ENCODE assay signal across 11 mouse cellular contexts in the genomic region with DNA sequence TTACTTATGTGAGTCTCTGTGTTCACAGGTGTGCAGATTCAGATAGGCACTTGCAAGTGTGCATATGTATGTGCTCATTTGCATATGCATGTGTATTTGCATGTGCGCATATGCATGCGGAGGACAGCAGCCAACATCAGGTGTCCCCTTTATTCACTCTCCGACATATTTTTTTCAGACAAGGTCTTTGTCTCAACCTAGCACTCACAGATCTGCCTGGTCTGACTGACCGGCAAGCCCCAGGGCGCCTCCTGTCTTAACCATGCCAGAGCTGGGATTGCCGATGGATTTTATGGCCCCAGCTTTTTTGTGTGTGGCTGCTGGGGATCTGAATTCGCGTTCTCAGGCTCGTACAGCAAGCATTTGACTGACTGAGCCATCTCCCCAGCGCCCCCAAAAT. TPM values are rescaled to one million over a fixed set of nuclear protein-coding genes. Genes with fewer than 3 reads are reported as not detected.
DNase-seq lines count a peak whose midpoint lies in the region; ATAC-seq and TF ChIP-seq lines count a peak whose summit lies in the region.
"Had no signal": no experiment of that assay in that cellular context is flagged by ENCODE, and none has a peak within 500 bp of the region (broad histone marks: within the 10 kb centered on the region; RNA-seq: fewer than 3 reads in every experiment).

No protein-coding gene starts in this region.

- H3K27ac ChIP-seq in kidney, postnatal 0 days = no peak overlapping the region
- no peak overlapping the region for H3K27ac ChIP-seq in hindbrain, embryonic 11.5 days (ENCODE audit: low read depth, low read length)
- H3K27ac ChIP-seq in midbrain, embryonic 16.5 days (ENCODE audit: low read length) = 0 out of 2 replicates have a peak overlapping the region, but pooled peaks have one; percentile 12

- H3K9ac ChIP-seq in kidney, postnatal 0 days (ENCODE audit: low read depth, low read length) = no peak overlapping the region
- H3K9ac ChIP-seq in hindbrain, embryonic 11.5 days (ENCODE audit: low read depth, low read length) = no peak overlapping the region
- H3K9ac ChIP-seq in midbrain, embryonic 16.5 days (ENCODE audit: low read depth, low read length) = peak overlapping the region; percentile 45; the same call in 1 of the 2 replicates
- H3K9ac ChIP-seq: liver, postnatal 0 days had no signal

- no peaks in the 10 kb centered on the region for H3K27me3 ChIP-seq in kidney, postnatal 0 days (ENCODE audit: insufficient read depth, low read length)
- H3K27me3 ChIP-seq in hindbrain, embryonic 11.5 days (ENCODE audit: control insufficient read depth, insufficient read depth, low read length) = no peaks in the 10 kb centered on the region
- peaks cover 5% of the 10 kb centered on the region; the same call in 1 of the 2 replicates for H3K27me3 ChIP-seq in midbrain, embryonic 16.5 days (ENCODE audit: control insufficient read depth, insufficient read depth, low read depth, low read length)

- ATAC-seq in kidney, postnatal 0 days (replicated peaks; ENCODE audit: low FRiP score, low read depth) = no peak
- ATAC-seq in hindbrain, embryonic 11.5 days (ENCODE audit: low FRiP score) = no peak
- peak; percentile 33 for ATAC-seq in midbrain, embryonic 16.5 days
- ATAC-seq: liver, postnatal 0 days had no signal

- no peak overlapping the region for H3K4me3 ChIP-seq in kidney, postnatal 0 days (replicated peaks; ENCODE audit: low read depth, low read length)
- H3K4me3 ChIP-seq in hindbrain, embryonic 11.5 days (ENCODE audit: low read depth, low read length) = no peak overlapping the region
- H3K4me3 ChIP-seq in midbrain, embryonic 16.5 days (ENCODE audit: low read depth, low read length) = peak overlapping the region; percentile 28

- TF ChIP-seq CTCF in kidney, postnatal 0 days (IDR thresholded peaks at IDR 0.05; ENCODE audit: low read depth) = no peak

- H3K36me3 ChIP-seq in kidney, postnatal 0 days (ENCODE audit: insufficient read depth, low read length) = no peaks in the 10 kb centered on the region
- no peaks in the 10 kb centered on the region for H3K36me3 ChIP-seq in hindbrain, embryonic 11.5 days (ENCODE audit: control insufficient read depth, insufficient read depth, low read length)
- H3K36me3 ChIP-seq in midbrain, embryonic 16.5 days (ENCODE audit: control insufficient read depth, insufficient read depth, low read length) = no peaks in the 10 kb centered on the region

- 15% methylated on average over 10 of the region's 10 CpGs for WGBS in kidney, postnatal 0 days
- 9% methylated on average over 10 of the region's 10 CpGs for WGBS in hindbrain, embryonic 11.5 days
- 9% methylated on average over 10 of the region's 10 CpGs for WGBS in midbrain, embryonic 16.5 days

- no peaks in the 10 kb centered on the region for H3K9me3 ChIP-seq in kidney, postnatal 0 days (replicated peaks; ENCODE audit: low read length)
- H3K9me3 ChIP-seq in hindbrain, embryonic 11.5 days (ENCODE audit: control insufficient read depth, low read length) = no peaks in the 10 kb centered on the region
- no peaks in the 10 kb centered on the region for H3K9me3 ChIP-seq in midbrain, embryonic 16.5 days (replicated peaks; ENCODE audit: control insufficient read depth, low read length, poor library complexity, severe bottlenecking)

- peak; percentile 23 to 33 for DNase-seq in cerebellum, postnatal 10 days
- DNase-seq in cerebellum, adult 9-10 months = no peak
- DNase-seq in kidney, postnatal 0 days (ENCODE audit: low spot score) = no peak
- no peak for DNase-seq in kidney, adult 9 months
- peak; percentile 14 for DNase-seq in hindbrain, embryonic 11.5 days (ENCODE audit: low spot score)
- DNase-seq in kidney, postnatal 14 days = no peak
- no peak for DNase-seq in ovary, postnatal 14 days (ENCODE audit: low spot score)
- DNase-seq: kidney, adult 11 months; liver, postnatal 0 days; thymus, adult 2 months had no signal

- H3K4me1 ChIP-seq in kidney, postnatal 0 days (replicated peaks; ENCODE audit: insufficient read depth, low read length) = no peaks in the 10 kb centered on the region
- H3K4me1 ChIP-seq in hindbrain, embryonic 11.5 days (replicated peaks; ENCODE audit: control insufficient read depth, insufficient read depth, low read length) = no peaks in the 10 kb centered on the region
- peaks cover 10% of the 10 kb centered on the region; the same call in 1 of the 2 replicates for H3K4me1 ChIP-seq in midbrain, embryonic 16.5 days (ENCODE audit: control insufficient read depth, insufficient read depth, low read length)

- H3K4me2 ChIP-seq in kidney, postnatal 0 days (ENCODE audit: low read length) = peak overlapping the region; percentile 16; the same call in 1 of the 2 replicates
- H3K4me2 ChIP-seq in hindbrain, embryonic 11.5 days (replicated peaks; ENCODE audit: low read depth, low read length) = peak overlapping the region; percentile 0
- peak overlapping the region; percentile 58 for H3K4me2 ChIP-seq in midbrain, embryonic 16.5 days (ENCODE audit: low read length)

RNA-seq across cellular contexts. Expression of a gene that starts 28.9 kb away (rescaled TPM):
- 157 and 169 TPM in 2 replicates for polyA plus RNA-seq in kidney, postnatal 0 days (2015; fragmentation: Nextera tagmentation; extraction: Ambion mirVana)
- 69.7 and 123 TPM in 2 replicates for polyA plus RNA-seq in hindbrain, embryonic 11.5 days (2014; fragmentation: Nextera tagmentation; extraction: Ambion mirVana)
- 63.8 and 65.7 TPM in 2 replicates for polyA plus RNA-seq in midbrain, embryonic 16.5 days (2015; fragmentation: Nextera tagmentation; extraction: Ambion mirVana)

Comparison
In these comparisons a context has a peak if more than half of its experiments do, and no peak if none do; other contexts are left out.
1. DNase-seq: peak in cerebellum, postnatal 10 days (2 of 2) and hindbrain, embryonic 11.5 days (single experiment); none in cerebellum, adult 9-10 months (single experiment), kidney, postnatal 0 days (single experiment), kidney, adult 9 months (single experiment), kidney, postnatal 14 days (single experiment) and ovary, postnatal 14 days (single experiment).
2. H3K4me2 ChIP-seq: peak in every context shown above with its lines; median percentile 58 in midbrain, embryonic 16.5 days; 16 in kidney, postnatal 0 days; 0 in hindbrain, embryonic 11.5 days.